Mouse (Mus musculus) adrenal gland, adult 8-10 months (tissue): ENCODE measurements around the gene Zfp296. TPM values are rescaled to one million over a fixed set of nuclear protein-coding genes. Genes with fewer than 3 reads are reported as not detected.
"Not testable (repeated sequence)": the region's sequence is repeated elsewhere in the genome, so short reads cannot be mapped to it uniquely, and the experiment has no call there.

Experiments
- DNase-seq: peaks from one replicate; pipeline ENCODE4 v3.0.0; 2022
- total RNA-seq, 4 experiments: library from RNA; stranded (reverse); gene quantifications; 2 replicates each; pipeline ENCODE4 v1.2.4; 2022

Zfp296 gene
- total RNA-seq, 4 experiments from 2014 or later: 0.52 to 0.68 (median 0.57) TPM

DNA sequence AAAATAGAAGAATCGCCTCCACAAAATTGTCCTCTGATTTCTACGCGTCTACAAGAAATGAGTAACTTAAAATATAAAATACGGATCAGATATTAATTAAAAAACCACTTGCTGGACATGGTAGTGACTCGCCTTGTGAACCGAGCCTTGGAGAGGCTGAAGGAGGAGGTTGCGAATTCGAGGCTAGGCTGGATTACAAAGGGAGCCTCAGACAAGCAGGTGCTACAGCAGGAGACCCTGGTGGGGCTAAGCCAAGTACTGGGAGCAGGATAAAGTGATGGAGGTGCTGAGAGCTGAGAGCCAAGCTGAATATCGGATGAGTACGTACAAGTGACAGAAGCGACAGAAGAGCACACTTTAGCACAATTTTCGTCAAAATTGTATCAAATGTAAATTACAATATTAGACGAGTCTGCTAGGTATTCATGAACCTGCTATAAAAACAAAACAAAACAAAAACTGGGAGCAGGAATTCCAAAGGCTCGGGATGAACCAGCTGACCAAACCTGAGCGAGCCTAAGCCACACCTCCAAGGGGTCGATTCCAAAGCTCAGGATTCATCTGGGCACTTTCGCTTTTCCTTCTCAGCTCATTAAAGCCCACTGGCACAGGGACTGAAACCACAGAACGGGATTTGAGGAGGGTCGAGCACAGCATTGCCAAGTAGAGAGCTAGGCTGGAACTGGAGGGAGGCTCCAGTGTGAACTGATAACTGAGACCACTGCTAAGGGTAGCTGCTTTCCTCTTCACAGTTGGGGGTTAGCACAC, 14.3 kb upstream of the Zfp296 start, which contains the start of gene Ppp1r37:
TSS of gene Ppp1r37 (minus strand) at position 434 of the 768 bp plus-strand sequence.
- no peak for DNase-seq

GRCm38 (mm10) chr7:19563884-19564283, 13.2 kb upstream of the Zfp296 start:
- DNase-seq: no peak

DNA sequence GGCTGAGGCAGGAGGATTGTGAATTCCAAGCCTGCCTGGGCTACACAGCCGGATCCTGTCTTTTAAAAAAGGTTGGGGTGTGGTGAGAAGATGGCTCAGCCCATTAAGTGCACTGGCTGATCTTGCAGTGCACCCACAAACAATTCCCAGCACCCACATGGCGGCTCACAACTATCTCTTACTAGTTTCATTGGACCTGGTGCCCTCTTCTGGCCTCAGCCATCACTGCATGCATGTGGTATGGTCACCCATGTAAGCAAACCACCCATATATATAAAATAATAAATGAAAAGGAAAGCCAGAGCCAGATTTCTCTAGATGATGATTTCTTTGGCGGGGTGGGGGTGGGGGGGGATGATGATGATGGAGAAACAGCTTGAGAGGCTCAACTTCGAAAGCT, 12.6 kb upstream of the Zfp296 start:
- DNase-seq: no peak

- DNase-seq: no peak
Observed at GRCm38 (mm10) chr7:19565803-19566202, 11.3 kb upstream of the Zfp296 start.

DNA sequence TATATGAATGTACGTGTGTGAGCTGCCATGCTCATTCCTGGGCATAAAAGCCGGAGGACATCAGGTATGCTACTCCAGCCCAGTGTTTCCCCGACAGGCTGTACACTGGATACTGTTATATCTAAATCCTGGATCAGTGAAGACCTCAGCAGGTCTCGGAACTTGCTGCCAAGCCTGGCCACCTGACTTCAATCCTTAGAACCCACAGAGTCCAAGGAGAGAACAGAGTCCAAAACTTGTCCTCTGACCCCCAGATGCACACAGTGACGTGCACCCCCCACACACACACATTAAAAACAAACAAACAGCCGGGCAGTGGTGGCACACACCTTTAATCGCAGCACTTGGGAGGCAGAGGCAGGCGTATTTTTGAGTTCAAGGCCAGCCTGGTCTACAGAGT, 9.7 kb upstream of the Zfp296 start:
- DNase-seq: no peak

DNA sequence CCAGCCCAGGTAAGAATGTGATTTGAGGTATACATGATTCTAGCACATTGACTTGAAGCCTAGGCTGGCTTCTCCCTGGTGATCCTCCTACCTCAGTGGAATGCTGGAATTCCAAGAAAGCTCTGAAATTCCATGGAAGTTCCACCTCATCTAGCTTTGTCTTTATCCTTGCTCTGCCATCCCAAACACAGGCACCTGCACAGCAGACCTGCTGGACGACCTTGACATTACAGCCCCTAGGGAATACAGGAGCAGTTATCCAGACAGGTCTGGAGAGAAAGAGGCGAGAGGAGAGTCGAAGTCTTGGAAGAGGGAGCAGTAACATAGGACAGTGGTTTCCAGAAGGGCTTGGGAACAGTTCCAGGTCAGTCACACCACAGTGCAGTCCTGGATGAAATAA, 7.4 kb upstream of the Zfp296 start:
- no peak for DNase-seq

DNA sequence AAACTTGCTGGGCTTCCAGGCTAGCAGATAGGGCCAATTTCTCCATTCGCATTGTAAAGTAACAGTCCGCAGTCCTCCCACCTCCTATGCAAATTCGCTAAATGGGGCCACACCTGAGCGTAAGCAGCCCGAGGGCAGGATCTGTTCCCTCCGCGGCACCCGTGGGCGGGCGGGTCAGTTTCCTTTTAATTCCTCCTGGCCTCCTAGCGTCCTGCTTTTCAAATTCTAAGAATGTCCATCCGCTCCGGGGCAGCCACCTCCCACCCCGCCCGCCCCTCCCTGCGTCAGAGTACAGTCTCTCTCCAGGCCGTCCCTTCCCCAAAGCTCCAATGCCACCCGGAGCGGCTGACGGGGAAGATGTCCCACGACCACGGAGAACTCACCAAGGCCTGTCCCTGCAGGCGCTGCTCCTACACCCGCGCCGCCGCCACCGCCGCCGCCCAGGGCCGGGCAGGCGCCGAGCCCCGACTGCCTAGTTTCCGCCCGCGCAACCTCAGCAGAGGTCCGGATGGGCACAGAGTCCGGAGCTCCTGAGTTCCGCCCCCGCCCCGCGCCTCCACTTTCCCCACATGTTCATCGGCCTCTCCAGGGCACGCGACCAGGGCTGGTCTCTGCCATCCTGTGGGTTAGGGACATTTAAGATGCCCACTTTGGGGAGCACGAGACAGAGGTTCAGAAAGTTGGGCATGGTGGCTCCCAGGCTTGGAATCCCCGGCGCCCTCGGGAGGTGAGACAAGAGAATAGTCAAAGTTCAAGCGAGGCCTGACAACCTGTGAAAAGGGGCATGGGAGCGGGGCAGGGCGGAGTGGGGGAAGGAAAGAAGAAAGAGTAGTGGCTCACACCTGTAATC, 3.9 kb upstream of the Zfp296 start:
- peak; percentile 55 for DNase-seq

DNA sequence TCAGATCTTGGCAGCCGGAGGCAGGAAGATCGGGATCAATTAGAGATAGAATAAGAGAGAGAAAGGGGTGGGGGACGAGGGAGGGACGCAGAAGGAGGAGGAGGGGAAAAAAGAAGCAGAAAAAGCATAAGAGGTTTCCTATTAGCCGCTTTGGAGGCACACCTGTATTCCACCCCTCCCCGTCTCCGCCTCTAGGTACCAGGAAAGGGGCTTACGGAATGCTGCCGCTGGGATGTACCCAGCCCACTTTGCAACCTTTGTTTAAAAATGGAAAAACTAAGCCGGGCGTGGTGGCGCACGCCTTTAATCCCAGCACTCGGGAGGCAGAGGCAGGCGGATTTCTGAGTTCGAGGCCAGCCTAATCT, 3.3 kb upstream of the Zfp296 start:
- DNase-seq: no peak

DNA sequence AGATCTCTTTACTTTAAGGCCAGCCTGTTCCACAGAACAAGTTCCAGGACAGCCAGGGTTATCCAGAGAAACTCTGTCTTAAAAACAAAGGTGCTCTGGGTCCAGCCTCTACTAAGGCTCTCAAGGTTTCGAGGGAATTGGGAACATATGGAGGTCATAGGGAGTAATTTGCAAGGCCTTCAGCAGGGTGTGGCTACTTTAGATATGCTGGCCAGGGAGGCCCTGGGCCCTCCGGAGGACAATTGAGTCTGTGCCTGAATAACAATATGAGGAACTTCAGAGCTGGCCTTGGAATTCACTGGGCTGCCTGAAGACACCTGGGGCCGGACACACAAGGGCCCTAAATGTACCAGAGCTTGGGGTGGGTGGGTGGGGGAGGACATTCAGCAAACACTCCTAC, 1.5 kb upstream of the Zfp296 start:
- no peak for DNase-seq

- DNase-seq: no peak
Observed at GRCm38 (mm10) chr7:19577877-19578414, 859 bp downstream of the Zfp296 start.

GRCm38 (mm10) chr7:19578436-19578835, 1.3 kb downstream of the Zfp296 start:
- DNase-seq: no peak

GRCm38 (mm10) chr7:19579751-19580150, 2.7 kb downstream of the Zfp296 start:
- no peak for DNase-seq

- DNase-seq: no peak
Observed at GRCm38 (mm10) chr7:19580634-19581033, 3.5 kb downstream of the Zfp296 start.

DNA sequence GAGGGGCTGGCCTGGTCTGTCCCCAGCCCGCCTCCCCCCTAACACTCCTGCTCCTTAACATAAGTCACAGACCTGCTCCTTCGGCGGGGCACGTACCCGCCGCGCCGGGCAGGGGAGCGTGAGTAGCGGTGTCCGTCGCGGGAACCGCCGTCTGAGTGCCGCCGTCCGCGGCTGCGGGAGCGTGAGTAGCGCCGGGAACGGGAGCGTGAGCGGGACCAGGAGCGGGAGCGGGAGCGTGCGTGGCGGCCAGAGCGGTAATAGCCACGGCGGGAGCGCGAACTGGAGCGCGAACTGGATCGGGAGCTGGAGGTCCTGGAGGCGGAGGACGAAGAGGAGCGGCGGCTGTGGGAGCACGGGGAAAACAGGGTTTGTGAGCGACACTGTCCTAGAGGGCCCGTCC, 9.2 kb downstream of the Zfp296 start:
- no peak for DNase-seq

DNA sequence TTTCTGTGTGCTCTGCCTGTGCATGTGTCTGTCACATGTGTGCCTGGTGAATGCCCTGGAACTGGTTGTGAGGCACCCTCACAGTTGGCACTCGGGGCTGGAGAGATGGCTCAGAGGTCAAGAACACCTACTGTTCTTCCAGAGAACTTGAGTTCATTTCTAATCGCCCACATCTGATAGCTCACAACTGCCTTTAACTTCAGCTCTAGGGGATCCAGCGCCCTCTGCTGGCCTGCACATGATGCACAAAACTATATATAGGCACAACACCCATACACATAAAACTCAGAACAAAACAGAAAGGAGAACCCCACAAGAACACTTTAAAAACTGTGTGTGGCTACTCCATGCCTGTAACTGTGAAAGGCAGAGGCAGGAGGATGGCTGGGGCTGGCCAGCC, 12.1 kb downstream of the Zfp296 start:
- no peak for DNase-seq

DNA sequence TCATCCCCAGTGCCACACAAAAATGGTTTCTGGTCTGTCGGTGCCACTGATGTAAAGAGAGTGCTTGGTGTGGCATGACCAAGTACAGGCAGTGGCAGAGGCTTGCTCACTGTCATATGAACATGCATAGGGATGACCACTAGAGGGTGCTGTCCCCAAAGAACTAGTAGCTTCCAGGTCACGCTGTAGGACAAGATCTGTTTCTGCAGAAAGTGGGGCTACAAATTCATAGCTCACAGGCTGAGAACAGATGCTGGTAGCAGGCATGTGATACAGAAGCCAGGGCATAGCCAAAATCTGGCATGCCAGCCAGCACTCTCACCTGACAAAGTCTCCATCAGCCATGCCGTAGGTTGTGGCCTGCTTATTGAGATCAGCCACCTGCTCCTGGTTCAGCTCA, 12.8 kb downstream of the Zfp296 start:
- no peak for DNase-seq

- no peak for DNase-seq
Observed at GRCm38 (mm10) chr7:19593061-19593730, 16.1 kb downstream of the Zfp296 start.

DNA sequence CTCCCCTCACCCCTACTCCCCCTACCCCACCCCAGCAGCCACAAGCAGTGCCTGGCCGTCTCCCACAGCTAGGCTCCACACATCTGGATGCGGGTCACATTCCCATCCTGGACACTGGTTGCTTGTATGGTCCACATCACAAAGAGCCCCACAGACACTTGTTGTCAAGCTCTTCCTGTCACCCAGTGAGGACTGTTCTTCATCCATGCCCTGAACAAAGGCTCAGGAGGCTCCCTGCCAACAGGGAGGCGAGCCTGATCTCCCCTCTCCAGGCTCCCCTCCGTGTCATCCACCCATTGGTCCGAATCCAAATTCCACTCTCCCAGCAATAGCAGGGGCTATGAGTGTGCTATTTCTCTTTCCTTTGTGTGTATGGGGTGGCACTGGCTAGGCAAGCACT, 23.5 kb downstream of the Zfp296 start:
- no peak for DNase-seq

GRCm38 (mm10) chr7:19603055-19603454, 26.0 kb downstream of the Zfp296 start:
- DNase-seq: no peak

DNA sequence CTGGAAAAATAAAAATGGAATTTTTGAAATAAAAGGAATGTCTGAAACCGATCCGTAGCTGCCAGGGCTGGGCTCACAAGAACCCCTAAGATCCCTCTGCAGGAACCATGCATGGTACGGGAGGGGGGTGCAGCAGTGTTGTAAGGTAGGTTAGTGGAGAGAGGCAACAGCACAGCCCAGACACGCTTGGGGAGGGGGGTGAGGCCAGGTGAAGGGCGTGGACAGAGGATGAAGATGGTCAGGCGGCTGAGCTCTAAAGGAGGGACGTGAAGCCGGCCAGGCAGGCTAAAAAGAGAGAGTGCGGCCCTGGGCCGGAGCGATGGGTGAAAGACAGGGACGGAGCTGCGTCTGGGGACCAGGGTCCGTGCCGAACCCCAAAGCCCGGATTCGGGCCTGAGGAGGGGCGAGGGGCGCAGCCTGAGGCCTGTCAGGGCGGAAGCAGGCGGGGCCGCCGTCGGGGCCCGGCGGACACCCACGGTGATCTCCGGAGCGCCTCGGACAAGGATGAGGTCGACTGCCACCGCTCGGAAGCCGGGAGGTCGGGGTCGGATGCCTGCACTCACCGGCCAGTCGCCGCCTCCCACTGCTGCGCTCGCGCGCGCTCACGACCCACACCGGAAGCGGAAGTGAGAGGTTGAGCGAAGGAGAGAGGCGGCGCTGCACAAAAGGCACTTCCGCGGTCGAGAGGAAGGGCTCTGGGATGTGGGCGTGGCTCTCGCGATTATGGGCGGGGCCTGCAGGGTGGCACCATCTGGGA, 26.9 kb downstream of the Zfp296 start, which contains the start of gene Clasrp:
TSS of gene Clasrp (minus strand) at position 638 of the 757 bp plus-strand sequence.
- DNase-seq: peak; percentile 97

DNA sequence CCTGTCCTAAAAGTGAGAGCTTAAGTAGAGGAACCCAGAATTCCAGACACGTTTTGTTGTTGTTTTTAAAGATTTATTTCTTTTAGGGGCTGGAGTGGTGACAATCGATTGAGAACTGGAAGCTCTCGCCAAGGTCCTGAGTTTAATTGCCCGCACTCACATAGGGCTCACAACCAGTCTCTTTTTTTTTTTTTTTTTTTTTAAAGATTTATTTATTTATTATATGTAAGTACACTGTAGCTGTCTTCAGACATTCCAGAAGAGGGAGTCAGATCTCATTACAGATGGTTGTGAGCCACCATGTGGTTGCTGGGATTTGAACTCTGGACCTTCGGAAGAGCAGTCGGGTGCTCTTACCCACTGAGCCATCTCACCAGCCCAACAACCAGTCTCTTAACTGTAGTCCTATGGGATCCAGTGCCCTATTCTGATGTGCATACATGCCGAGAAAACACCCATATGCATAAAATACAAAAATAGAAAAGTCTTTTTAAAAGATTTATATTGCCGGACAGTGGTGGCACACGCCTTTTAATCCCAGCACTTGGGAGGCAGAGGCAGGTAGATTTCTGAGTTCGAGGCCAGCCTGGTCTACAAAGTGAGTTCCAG, 27.6 kb downstream of the Zfp296 start:
- not testable (repeated sequence) for DNase-seq

GRCm38 (mm10) chr7:19607291-19607690, 30.2 kb downstream of the Zfp296 start:
- DNase-seq: no peak
